Mouse (Mus musculus) liver, embryonic 16.5 days (tissue): ENCODE results near the gene Cyp2d22. TPM values are rescaled to one million over a fixed set of nuclear protein-coding genes. Genes with fewer than 3 reads are reported as not detected.
"Not testable (repeated sequence)": the region's sequence is repeated elsewhere in the genome, so short reads cannot be mapped to it uniquely, and the experiment has no call there.

ENCODE experiments used
- ATAC-seq: fragments of 200-750 bp; cut with Nextera tagmentation; 2 replicates; pipeline ENCODE4 v1.8.0; 2017; ENCODE audit warnings: low read depth, mild to moderate bottlenecking, moderate number of reproducible peaks, moderate library complexity
- H3K27ac ChIP-seq: fragments of 300-500 bp; sonication (generic); 2 replicates; pipeline ENCODE4 v1.5.1; 2014; ENCODE audit warnings: mild to moderate bottlenecking, low read length
- H3K27me3 ChIP-seq: fragments of 300-500 bp; sonication (generic); 2 replicates; pipeline ENCODE4 v1.6.1; 2014; ENCODE audit warnings: low read depth, low read length, mixed read lengths; ENCODE audit not compliant: control insufficient read depth, insufficient read depth
- H3K36me3 ChIP-seq: fragments of 300-500 bp; sonication (generic); 2 replicates; pipeline ENCODE4 v1.6.1; 2014; ENCODE audit warnings: mild to moderate bottlenecking; ENCODE audit not compliant: control insufficient read depth, insufficient read depth
- H3K4me1 ChIP-seq: fragments of 300-500 bp; sonication (generic); 2 replicates; pipeline ENCODE4 v1.6.1; 2014; ENCODE audit warnings: low read depth, low read length, mixed read lengths; ENCODE audit not compliant: control insufficient read depth
- H3K4me2 ChIP-seq: fragments of 300-500 bp; sonication (generic); 2 replicates; pipeline ENCODE4 v1.6.1; 2014; ENCODE audit warnings: low read depth, low read length, mixed read lengths
- H3K4me3 ChIP-seq: fragments of 300-500 bp; sonication (generic); 2 replicates; pipeline ENCODE4 v1.5.1; 2014; ENCODE audit warnings: low read depth, mild to moderate bottlenecking, low read length
- H3K9ac ChIP-seq: fragments of 300-500 bp; sonication (generic); 2 replicates; pipeline ENCODE4 v1.6.1; 2014; ENCODE audit warnings: low read depth, low read length
- H3K9me3 ChIP-seq: fragments of 300-500 bp; sonication (generic); replicated peaks from 2 replicates; pipeline ENCODE4 v1.6.1; 2016; ENCODE audit warnings: low read length; ENCODE audit not compliant: control insufficient read depth
- WGBS: fragments of 180-500 bp; shearing (Covaris S2); extraction: QIAGEN DNeasy Blood & Tissue Kit; methylation state at CpG from one replicate; pipeline ENCODE4 v1.1.7; 2014; ENCODE audit not compliant: insufficient replicate concordance; 5-methylcytosine and 5-hydroxymethylcytosine counted together
- polyA plus RNA-seq: library from polyadenylated mRNA; unstranded; fragments of >200 nt; fragmentation: Nextera tagmentation; extraction: Ambion mirVana; gene quantifications from 2 replicates; pipeline ENCODE4 v1.2.1, GENCODE M21; 2015

Cyp2d22 gene
- polyA plus RNA-seq, 1 experiment from 2014 or later, result 20.6 TPM

DNA sequence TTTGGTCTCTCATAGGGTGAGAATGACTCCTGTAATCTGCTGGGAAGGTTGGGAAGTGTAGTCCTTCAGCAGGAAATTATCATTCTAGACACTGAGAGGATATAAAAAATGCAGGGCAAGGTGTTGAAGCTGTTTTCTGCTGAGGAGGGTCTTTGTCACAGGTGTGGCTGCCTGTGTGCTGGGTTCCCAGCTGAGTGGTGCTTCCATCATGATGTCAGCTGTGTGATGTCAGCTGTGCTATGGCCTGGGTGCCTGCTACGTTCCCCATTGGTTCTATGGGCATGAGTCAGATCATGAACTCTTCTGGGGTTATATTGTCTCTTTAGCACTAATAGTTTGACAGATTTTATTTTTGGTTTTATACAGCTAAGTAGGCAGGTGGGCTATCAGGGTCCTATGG is 11.2 kb downstream of the Cyp2d22 start:
- no peak overlapping the region for H3K9ac ChIP-seq
- H3K4me3 ChIP-seq, result no peak overlapping the region
- H3K27ac ChIP-seq, result no peak overlapping the region
- no peaks in the 10 kb centered on the region for H3K4me1 ChIP-seq
- H3K36me3 ChIP-seq, result no peaks in the 10 kb centered on the region
- H3K4me2 ChIP-seq, result no peak overlapping the region
- H3K9me3 ChIP-seq, result no peaks in the 10 kb centered on the region
- no peak for ATAC-seq
- WGBS, result 70% methylated on average over 1 of the region's 1 CpGs
- H3K27me3 ChIP-seq, result no peaks in the 10 kb centered on the region

DNA sequence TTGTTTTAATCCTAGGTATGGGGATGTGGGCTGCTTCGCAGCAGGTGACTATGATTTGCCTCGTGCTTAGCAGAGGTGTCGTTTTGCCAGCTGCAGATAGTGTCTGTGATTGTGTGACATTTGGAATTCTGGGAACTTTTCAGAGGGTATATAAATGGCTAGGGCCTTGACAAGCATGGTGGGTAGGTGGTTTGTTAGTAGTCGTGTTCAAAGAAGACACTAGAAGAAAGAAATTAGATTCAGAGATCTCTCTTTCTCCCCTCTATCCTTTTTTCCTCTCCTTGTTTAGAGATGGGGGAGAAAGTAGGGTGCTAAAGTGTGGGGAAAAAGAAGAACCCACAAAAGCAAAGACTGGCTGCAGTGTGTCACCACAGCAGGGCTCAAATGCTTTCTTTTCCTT is 11.9 kb downstream of the Cyp2d22 start:
- WGBS, result 61% methylated on average over 4 of the region's 4 CpGs
- Histone ChIP-seq H3K9me3 (no peaks in the 10 kb centered on the region), H3K4me2 (no peak overlapping the region), H3K9ac (no peak overlapping the region), H3K36me3 (no peaks in the 10 kb centered on the region), H3K27ac (no peak overlapping the region), H3K4me3 (no peak overlapping the region), H3K4me1 (no peaks in the 10 kb centered on the region), H3K27me3 (no peaks in the 10 kb centered on the region)
- ATAC-seq, result no peak

DNA sequence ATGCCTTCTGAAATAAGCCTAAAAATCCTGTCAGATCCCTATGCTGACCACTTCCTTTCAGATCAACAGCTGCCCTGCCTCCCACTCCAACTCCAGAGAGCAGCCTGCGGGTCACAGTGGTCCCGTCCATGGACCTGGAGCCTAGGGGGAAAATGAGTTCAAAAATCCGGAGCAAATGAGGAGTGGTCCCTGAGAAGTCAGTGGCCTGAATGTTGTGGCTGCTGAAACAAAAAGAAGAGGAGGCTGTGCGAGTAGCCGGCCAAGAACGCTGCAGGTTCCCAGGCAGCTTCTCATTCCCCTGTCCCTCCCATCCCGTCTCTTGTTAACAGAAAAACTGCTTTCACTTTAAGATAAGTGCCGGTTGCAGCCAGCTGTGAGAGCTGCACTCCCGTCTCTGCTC is 15.5 kb downstream of the Cyp2d22 start:
- H3K4me2 ChIP-seq, result peak overlapping the region; percentile 44
- not testable (repeated sequence) for H3K36me3 ChIP-seq, H3K4me1 ChIP-seq, H3K4me3 ChIP-seq, H3K27me3 ChIP-seq, H3K27ac ChIP-seq, H3K9ac ChIP-seq, ATAC-seq, H3K9me3 ChIP-seq
- WGBS, result 4% methylated on average over 6 of the region's 9 CpGs

DNA sequence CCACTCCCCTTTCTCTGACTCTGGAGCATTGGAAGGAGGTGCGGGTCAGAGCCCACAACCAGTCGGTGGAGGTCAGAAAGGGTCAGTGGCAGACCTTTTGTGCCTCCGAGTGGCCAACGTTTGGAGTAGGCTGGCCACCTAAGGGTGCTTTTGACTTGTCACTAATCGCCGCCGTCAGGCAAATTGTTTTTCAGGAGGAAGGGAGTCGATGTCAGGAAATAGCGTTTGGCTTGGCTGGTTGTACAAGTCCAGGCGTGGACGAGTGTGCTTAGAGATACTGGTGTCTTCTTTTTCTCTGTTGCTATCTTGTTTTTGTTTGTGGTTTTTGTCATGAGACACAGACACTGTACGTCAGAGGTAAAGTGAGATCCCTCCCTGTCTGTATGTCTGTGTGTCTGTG is 16.3 kb downstream of the Cyp2d22 start:
- H3K4me2 ChIP-seq, H3K27ac ChIP-seq, H3K9me3 ChIP-seq, ATAC-seq, H3K4me1 ChIP-seq, H3K27me3 ChIP-seq, H3K4me3 ChIP-seq, H3K36me3 ChIP-seq, H3K9ac ChIP-seq: not testable (repeated sequence)
- 20% methylated on average over 7 of the region's 12 CpGs for WGBS

DNA sequence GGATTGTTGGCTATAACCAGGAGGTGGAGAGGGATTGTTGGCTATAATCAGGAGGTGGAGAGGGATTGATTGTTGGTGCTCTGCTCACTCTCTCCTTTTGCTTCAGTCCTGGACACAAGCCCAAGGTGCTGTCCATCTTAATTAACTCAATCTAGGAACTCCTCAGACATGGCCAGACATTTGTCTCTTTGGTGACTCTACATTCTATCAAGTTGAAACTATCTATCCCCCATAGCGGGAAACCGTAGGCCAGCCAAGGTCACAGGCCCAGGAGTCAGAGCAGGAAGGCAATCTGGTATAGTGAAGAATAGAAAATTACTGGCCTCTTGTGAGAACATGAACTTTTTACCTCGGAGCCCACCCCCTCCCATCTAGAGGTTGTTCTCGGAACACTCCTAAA is 17.8 kb downstream of the Cyp2d22 start:
- Histone ChIP-seq H3K27me3 (no peaks in the 10 kb centered on the region), H3K4me1 (peaks cover 9% of the 10 kb centered on the region), H3K27ac (no peak overlapping the region), H3K36me3 (no peaks in the 10 kb centered on the region), H3K4me2 (no peak overlapping the region), H3K4me3 (no peak overlapping the region), H3K9ac (no peak overlapping the region), H3K9me3 (no peaks in the 10 kb centered on the region)
- WGBS, result 59% methylated on average over 4 of the region's 4 CpGs
- no peak for ATAC-seq

DNA sequence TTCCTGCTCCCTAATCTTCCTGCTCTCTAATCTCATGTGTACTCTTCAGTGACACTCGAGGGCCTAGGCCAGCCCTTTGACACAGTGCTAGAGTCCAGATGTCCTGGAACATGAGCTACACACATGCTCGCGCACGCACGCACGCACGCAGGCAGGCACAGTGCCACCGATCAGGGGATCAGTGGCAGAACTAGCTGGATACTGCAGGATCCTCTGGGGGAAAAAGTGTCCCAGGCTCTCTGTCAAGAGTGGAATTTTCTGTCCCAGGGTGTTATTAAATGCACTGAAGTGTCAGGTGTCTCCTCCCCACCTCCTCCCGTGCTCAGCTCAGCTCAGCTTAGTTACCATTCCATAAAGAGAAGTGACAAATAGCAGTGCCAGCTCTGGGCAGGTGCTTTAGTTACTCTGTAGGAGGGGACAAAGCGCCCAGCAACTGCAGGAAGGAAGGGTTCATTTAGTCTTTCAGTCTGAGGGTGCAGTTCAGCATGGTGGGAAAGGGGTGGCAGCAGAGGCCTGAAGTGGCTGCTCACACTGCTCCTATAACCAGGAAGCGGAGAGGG is 18.5 kb downstream of the Cyp2d22 start:
- WGBS, result 61% methylated on average over 11 of the region's 11 CpGs
- Histone ChIP-seq H3K9me3 (no peaks in the 10 kb centered on the region), H3K27me3 (no peaks in the 10 kb centered on the region), H3K4me3 (no peak overlapping the region), H3K36me3 (no peaks in the 10 kb centered on the region), H3K4me1 (peaks cover 9% of the 10 kb centered on the region), H3K9ac (no peak overlapping the region), H3K27ac (peak overlapping the region; percentile 68; the same call in 1 of the 2 replicates), H3K4me2 (no peak overlapping the region)
- ATAC-seq, result peak; percentile 91

DNA sequence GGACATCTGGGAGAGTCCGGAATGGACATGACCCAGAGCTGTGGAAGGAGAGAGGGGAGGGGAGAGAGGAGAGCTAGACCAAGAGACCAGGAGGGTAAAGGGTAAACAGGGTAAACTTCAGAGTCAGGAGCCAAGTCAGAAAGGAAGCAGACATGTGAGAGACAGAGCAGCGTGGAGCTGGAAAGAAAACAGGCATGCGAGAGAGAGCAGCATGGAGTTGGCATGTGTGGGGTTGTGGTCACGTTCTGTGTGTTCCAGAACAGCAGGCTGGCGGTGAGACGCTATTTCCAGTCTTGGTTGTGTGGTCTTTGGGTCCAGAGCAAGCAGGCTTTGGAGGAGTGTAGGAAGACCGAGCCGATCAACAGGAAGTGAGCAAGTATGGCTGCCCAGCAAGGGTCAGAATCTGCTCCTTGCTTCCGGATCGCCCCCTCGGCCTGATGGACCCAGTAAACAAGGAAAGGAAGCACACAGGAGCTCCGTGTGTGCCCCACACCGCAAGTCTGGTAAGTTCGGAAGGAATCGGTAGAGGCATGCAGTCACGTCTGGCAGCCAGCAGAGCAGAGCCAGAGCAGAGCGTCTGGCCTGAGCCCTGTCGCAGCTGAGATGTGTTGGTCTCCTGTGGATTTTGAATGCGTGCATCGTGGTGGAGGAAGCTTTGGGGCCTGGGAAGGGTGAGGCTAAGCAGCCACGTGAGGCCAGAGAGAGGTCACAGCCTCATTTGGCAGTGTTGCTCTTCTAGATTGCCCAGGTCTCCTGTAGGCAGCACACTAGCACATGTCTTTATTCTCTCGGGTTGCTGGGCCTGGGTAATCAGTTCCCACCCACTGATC is 21.4 kb downstream of the Cyp2d22 start:
- no peak for ATAC-seq
- H3K9ac ChIP-seq, result no peak overlapping the region; the same call in 1 of the 2 replicates
- H3K4me3 ChIP-seq, result no peak overlapping the region
- no peaks in the 10 kb centered on the region for H3K9me3 ChIP-seq
- 61% methylated on average over 22 of the region's 22 CpGs for WGBS
- H3K27ac ChIP-seq, result peak overlapping the region; percentile 18; the same call in 1 of the 2 replicates
- no peaks in the 10 kb centered on the region for H3K36me3 ChIP-seq
- H3K27me3 ChIP-seq, result no peaks in the 10 kb centered on the region
- no peak overlapping the region for H3K4me2 ChIP-seq
- H3K4me1 ChIP-seq, result peaks cover 20% of the 10 kb centered on the region

DNA sequence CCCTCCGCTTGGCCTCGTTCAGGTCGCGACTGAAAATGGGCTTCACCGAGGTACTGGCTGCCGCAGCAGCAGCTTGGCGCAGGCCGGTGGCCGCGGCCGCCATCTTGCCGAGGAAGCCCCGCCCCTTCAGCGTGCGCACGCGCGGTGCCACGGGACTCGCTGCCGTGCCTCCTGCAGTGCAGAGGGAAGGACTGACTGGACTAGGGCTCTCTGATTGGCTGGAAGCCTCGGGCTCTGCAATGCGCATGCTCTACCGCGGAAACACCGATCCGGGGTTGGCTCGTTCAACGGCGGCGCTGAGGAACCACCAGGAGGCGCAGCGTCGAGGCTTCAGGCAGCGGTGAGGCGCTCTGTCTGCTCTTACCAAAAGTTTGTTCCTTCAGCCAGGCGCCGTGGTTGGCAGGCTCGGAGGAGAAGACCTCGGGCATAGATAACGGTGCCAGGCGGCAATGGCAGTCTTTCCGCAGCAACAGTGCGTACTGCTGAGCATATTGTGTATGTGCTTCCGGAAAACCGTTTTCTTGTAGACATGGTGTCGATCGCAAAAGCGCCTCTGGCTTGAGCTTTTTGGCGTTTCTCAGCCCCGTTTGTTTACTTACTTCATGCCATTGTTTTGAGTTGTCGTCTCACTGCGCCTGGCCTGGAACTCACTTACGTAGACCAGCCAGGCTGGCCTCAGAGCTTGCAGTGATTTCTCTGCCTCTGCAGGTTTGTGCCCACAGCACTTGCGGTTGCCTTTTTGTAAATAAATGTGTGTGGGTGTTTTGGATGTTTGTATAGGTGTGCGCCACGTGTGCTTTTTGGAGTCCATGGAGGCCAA is 25.7 kb downstream of the Cyp2d22 start, which contains the start of gene Ndufa6:
Gene Ndufa6, minus strand, starts transcription at position 197 of the 820 bp plus-strand sequence.
- H3K4me3 ChIP-seq, result peak within 1 kb of the TSS; percentile 85
- peak; percentile 99 for ATAC-seq
- no peaks in the 10 kb centered on the region for H3K9me3 ChIP-seq
- H3K9ac ChIP-seq, result peak within 1 kb of the TSS; percentile 90
- WGBS, result 2% methylated on average over 50 of the region's 57 CpGs
- H3K27ac ChIP-seq, result peak within 1 kb of the TSS; percentile 97
- H3K4me1 ChIP-seq, result peaks cover 47% of the 10 kb centered on the region
- H3K27me3 ChIP-seq, result no peaks in the 10 kb centered on the region
- peaks cover 16% of the 10 kb centered on the region for H3K36me3 ChIP-seq
- peak within 1 kb of the TSS; percentile 97 for H3K4me2 ChIP-seq
